Mouse (Mus musculus) mouse trophoblast stem cell (cell line): Measurements from ENCODE around the gene Kcnc1.

Experiments
- in situ Hi-C, 2 experiments: fragments of 300-500 bp; cut with MseI, MboI; formaldehyde crosslinking; loops; 2 replicates in 1 of 2; 3 replicates in 1 of 2; pipeline ENCODE4 v1.15.1; 2025

Kcnc1 gene

GRCm38 (mm10) chr7:46469542-46469941, 73.2 kb downstream of the Kcnc1 start:
- in situ Hi-C loops = no loop called here

GRCm38 (mm10) chr7:46471054-46471737, 74.9 kb downstream of the Kcnc1 start:
- in situ Hi-C loops = no loop called here

- in situ Hi-C loops = no loop called here
Observed at GRCm38 (mm10) chr7:46473141-46473540, 76.8 kb downstream of the Kcnc1 start.

- in situ Hi-C loops = no loop called here
Observed at GRCm38 (mm10) chr7:46475464-46475863, 79.2 kb downstream of the Kcnc1 start.

- in situ Hi-C loops = no loop called here
Observed at GRCm38 (mm10) chr7:46477456-46477855, 81.2 kb downstream of the Kcnc1 start.

- in situ Hi-C loops = no loop called here
Observed at GRCm38 (mm10) chr7:46479793-46480192, 83.5 kb downstream of the Kcnc1 start.

GRCm38 (mm10) chr7:46482099-46482531, 85.8 kb downstream of the Kcnc1 start:
- in situ Hi-C loops = no loop called here

GRCm38 (mm10) chr7:46483050-46483449, 86.8 kb downstream of the Kcnc1 start:
- in situ Hi-C loops = no loop called here

- in situ Hi-C loops = no loop called here
Observed at GRCm38 (mm10) chr7:46484223-46484622, 87.9 kb downstream of the Kcnc1 start.

- in situ Hi-C loops = no loop called here
Observed at GRCm38 (mm10) chr7:46486761-46487160, 90.5 kb downstream of the Kcnc1 start.

GRCm38 (mm10) chr7:46487354-46487753, 91.1 kb downstream of the Kcnc1 start:
- in situ Hi-C loops = no loop called here
